1 mouse cellular context compared by ENCODE assay signal in the genomic region with DNA sequence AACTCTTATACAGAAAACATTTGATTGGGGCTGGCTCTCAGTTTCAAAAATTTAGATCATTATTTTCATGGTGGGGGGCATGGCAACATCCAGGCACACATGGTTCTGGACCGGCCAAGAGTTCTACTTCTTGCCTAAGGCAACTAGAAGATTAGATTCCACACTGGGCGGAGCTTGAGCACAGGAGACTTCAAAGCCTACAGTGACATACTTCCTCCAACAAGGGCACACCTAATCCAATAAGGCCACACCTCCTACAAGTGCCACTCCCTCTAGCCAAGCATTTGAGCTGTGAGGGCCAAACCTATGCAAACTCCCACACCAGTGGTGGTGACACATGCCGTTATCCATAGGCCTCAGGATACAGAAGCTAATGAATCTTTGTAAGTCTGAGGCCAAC.
TF ChIP-seq lines count a peak whose summit lies in the region.

No protein-coding gene starts in this region.

TF ChIP-seq in CH12.LX, 34 proteins besides CTCF, POLR2A, EP300 and RAD21:
- no peak for TF ChIP-seq ZMIZ1 (IDR thresholded peaks at IDR 0.05; ENCODE audit: low read depth, low read length)
- no peak for TF ChIP-seq ETS1 (conservative IDR thresholded peaks at IDR 0.05; ENCODE audit: low read depth, low read length)
- no peak for TF ChIP-seq TBP (conservative IDR thresholded peaks at IDR 0.05; ENCODE audit: low read depth, low read length)
- TF ChIP-seq MAFK (IDR thresholded peaks at IDR 0.05; ENCODE audit: insufficient replicate concordance, low read length), result no peak
- no peak for TF ChIP-seq GABPA (IDR thresholded peaks at IDR 0.05; ENCODE audit: insufficient replicate concordance, low read depth, low read length)
- TF ChIP-seq USF2 (conservative IDR thresholded peaks at IDR 0.05; ENCODE audit: low read depth, low read length), result no peak
